19 mouse cellular contexts compared by ENCODE assay signal in genomic region chr19:44287415-44288110, GRCm38 (mm10). TPM values are rescaled to one million over a fixed set of nuclear protein-coding genes. Genes with fewer than 3 reads are reported as not detected.
DNase-seq lines count a peak whose midpoint lies in the region; ATAC-seq lines count a peak whose summit lies in the region.
"Had no signal": no experiment of that assay in that cellular context is flagged by ENCODE, and none has a peak within 500 bp of the region (broad histone marks: within the 10 kb centered on the region; RNA-seq: fewer than 3 reads in every experiment).

No protein-coding gene starts in this region.

- peak overlapping the region; percentile 13; the same call in 1 of the 2 replicates for H3K4me2 ChIP-seq in heart, embryonic 13.5 days
- H3K4me2 ChIP-seq in liver, embryonic 11.5 days = peak overlapping the region; percentile 7; the same call in 1 of the 2 replicates
- no peak overlapping the region for H3K4me2 ChIP-seq in intestine, embryonic 16.5 days (ENCODE audit: low read depth, low read length)
- H3K4me2 ChIP-seq: neural tube, embryonic 15.5 days had no signal

- no peak overlapping the region for H3K4me3 ChIP-seq in heart, embryonic 13.5 days
- H3K4me3 ChIP-seq in liver, embryonic 11.5 days (ENCODE audit: low read depth, low read length) = no peak overlapping the region
- H3K4me3 ChIP-seq in intestine, embryonic 16.5 days (ENCODE audit: low read length) = no peak overlapping the region
- H3K4me3 ChIP-seq: neural tube, embryonic 15.5 days had no signal

- no peaks in the 10 kb centered on the region for H3K27me3 ChIP-seq in heart, embryonic 13.5 days (replicated peaks)
- no peaks in the 10 kb centered on the region for H3K27me3 ChIP-seq in liver, embryonic 11.5 days (replicated peaks; ENCODE audit: control insufficient read depth, insufficient read depth, low read length)
- no peaks in the 10 kb centered on the region for H3K27me3 ChIP-seq in intestine, embryonic 16.5 days (replicated peaks; ENCODE audit: control insufficient read depth, insufficient read depth, low read length)
- H3K27me3 ChIP-seq: neural tube, embryonic 15.5 days had no signal

- H3K4me1 ChIP-seq in heart, embryonic 13.5 days = peaks cover 62% of the 10 kb centered on the region
- peaks cover 56% of the 10 kb centered on the region for H3K4me1 ChIP-seq in liver, embryonic 11.5 days (replicated peaks; ENCODE audit: control insufficient read depth, insufficient read depth, low read length)
- peaks cover 44% of the 10 kb centered on the region for H3K4me1 ChIP-seq in intestine, embryonic 16.5 days (ENCODE audit: control insufficient read depth, insufficient read depth, low read length)

- no peaks in the 10 kb centered on the region for H3K36me3 ChIP-seq in heart, embryonic 13.5 days
- no peaks in the 10 kb centered on the region for H3K36me3 ChIP-seq in liver, embryonic 11.5 days (ENCODE audit: control insufficient read depth, insufficient read depth, low read length)
- no peaks in the 10 kb centered on the region for H3K36me3 ChIP-seq in intestine, embryonic 16.5 days (ENCODE audit: control insufficient read depth, insufficient read depth, low read length)
- H3K36me3 ChIP-seq: neural tube, embryonic 15.5 days had no signal

- 37% methylated on average over 10 of the region's 11 CpGs for WGBS in heart, embryonic 13.5 days
- 45% methylated on average over 11 of the region's 11 CpGs for WGBS in liver, embryonic 11.5 days
- WGBS in intestine, embryonic 16.5 days = 69% methylated on average over 11 of the region's 11 CpGs

- 0 out of 2 replicates have a peak overlapping the region, but pooled peaks have one; percentile 42 for H3K27ac ChIP-seq in heart, embryonic 13.5 days (replicated peaks)
- peak overlapping the region; percentile 49; the same call in 1 of the 2 replicates for H3K27ac ChIP-seq in liver, embryonic 11.5 days (ENCODE audit: low read depth, low read length)
- H3K27ac ChIP-seq in intestine, embryonic 16.5 days (ENCODE audit: low read length) = no peak overlapping the region
- H3K27ac ChIP-seq: neural tube, embryonic 15.5 days had no signal

- DNase-seq in heart, adult 18-20 months = no peak
- no peak for DNase-seq in liver, embryonic 11.5 days (ENCODE audit: low spot score)
- DNase-seq in liver = no peak
- DNase-seq in testis, postnatal 10 days (ENCODE audit: low spot score) = peak; percentile 43
- DNase-seq in testis, postnatal 14 days (ENCODE audit: low spot score) = no peak
- DNase-seq: adrenal gland, postnatal 36 days; B cell, adult 2 months; cerebellum, adult 11-12 months; cerebellum, postnatal 14 days; kidney, adult 18-20 months; kidney, postnatal 36 days; lung, adult 18-20 months; thymus, adult 18-20 months had no signal

- ATAC-seq in heart, embryonic 13.5 days (ENCODE audit: extremely low read depth, insufficient number of reproducible peaks, low FRiP score, low TSS enrichment) = no peak
- no peak for ATAC-seq in liver, embryonic 11.5 days (replicated peaks; ENCODE audit: low FRiP score)
- no peak for ATAC-seq in intestine, embryonic 16.5 days
- ATAC-seq: forebrain, embryonic 16.5 days; midbrain, embryonic 16.5 days had no signal

- H3K9ac ChIP-seq in heart, embryonic 13.5 days = 0 out of 2 replicates have a peak overlapping the region, but pooled peaks have one; percentile 28
- H3K9ac ChIP-seq in liver, embryonic 11.5 days (ENCODE audit: low read depth, low read length) = no peak overlapping the region
- H3K9ac ChIP-seq in intestine, embryonic 16.5 days (ENCODE audit: low read depth, low read length) = no peak overlapping the region
- H3K9ac ChIP-seq: neural tube, embryonic 15.5 days had no signal

- H3K9me3 ChIP-seq in heart, embryonic 13.5 days = no peaks in the 10 kb centered on the region
- H3K9me3 ChIP-seq in liver, embryonic 11.5 days (ENCODE audit: control insufficient read depth, low read length) = no peaks in the 10 kb centered on the region
- H3K9me3 ChIP-seq in intestine, embryonic 16.5 days (ENCODE audit: control insufficient read depth, low read length) = no peaks in the 10 kb centered on the region
- H3K9me3 ChIP-seq: neural tube, embryonic 15.5 days had no signal

RNA-seq across cellular contexts. Expression of gene Scd2, which starts 5.9 kb away (rescaled TPM):
- 124 and 130 TPM in 2 replicates for polyA plus RNA-seq in heart, embryonic 13.5 days (2015; fragmentation: Nextera tagmentation; extraction: Ambion mirVana)
- 1 to 10 TPM; 9.1 to 9.4 TPM for total RNA-seq in heart, adult 18-20 months (2021)
- polyA plus RNA-seq in liver, embryonic 11.5 days (2014; fragmentation: Nextera tagmentation; extraction: Ambion mirVana) = 212 and 231 TPM in 2 replicates
- 452 and 553 TPM in 2 replicates for polyA plus RNA-seq in intestine, embryonic 16.5 days (2015; fragmentation: Nextera tagmentation; extraction: Ambion mirVana)

RNA-seq across cellular contexts. Expression of gene Scd4, which starts 45.3 kb away (rescaled TPM):
- polyA plus RNA-seq in heart, embryonic 13.5 days (2015; fragmentation: Nextera tagmentation; extraction: Ambion mirVana) = 0.49 and 0.69 TPM in 2 replicates
- total RNA-seq in heart, adult 18-20 months (2021) = 1 to 10 TPM; 4.3 to 7.8 TPM
- 0.06 and 0.16 TPM in 2 replicates for polyA plus RNA-seq in liver, embryonic 11.5 days (2014; fragmentation: Nextera tagmentation; extraction: Ambion mirVana)
- polyA plus RNA-seq in intestine, embryonic 16.5 days (2015; fragmentation: Nextera tagmentation; extraction: Ambion mirVana) = 0.09 and 0.22 TPM in 2 replicates
- polyA plus RNA-seq: limb, embryonic 11.5 days had no signal
